Mouse (Mus musculus) C2C12 (cell line): ENCODE measurements around the gene Lemd2. TPM values are rescaled to one million over a fixed set of nuclear protein-coding genes. Genes with fewer than 3 reads are reported as not detected.

Source experiments
- H3K27me3 ChIP-seq: one replicate; pipeline ENCODE4 v1.6.1; 2011; ENCODE audit not compliant: control insufficient read depth, insufficient read depth, insufficient read length
- H3K36me3 ChIP-seq: one replicate; pipeline ENCODE4 v1.6.1; 2011; ENCODE audit not compliant: control insufficient read depth, insufficient read depth
- H3K4me3 ChIP-seq: one replicate; pipeline ENCODE4 v1.5.1; 2011; ENCODE audit warnings: mild to moderate bottlenecking, control low read depth; ENCODE audit not compliant: poor library complexity, insufficient read depth, severe bottlenecking
- H3K79me2 ChIP-seq: one replicate; pipeline ENCODE4 v1.6.1; 2011; ENCODE audit not compliant: control insufficient read depth, insufficient read depth
- H3K79me3 ChIP-seq: one replicate; pipeline ENCODE4 v1.6.1; 2011; ENCODE audit warnings: low read depth, control low read depth
- H3ac ChIP-seq: one replicate; pipeline ENCODE3; 2011; ENCODE audit warnings: low read depth; ENCODE audit not compliant: control insufficient read depth, insufficient read length
- CEBPB ChIP-seq: IDR thresholded peaks from one replicate; pipeline ENCODE4 v1.6.1; 2011; ENCODE audit warnings: low read depth, mild to moderate bottlenecking, control low read depth, moderate library complexity
- CTCF ChIP-seq: IDR thresholded peaks from one replicate; pipeline ENCODE4 v1.5.1; 2011; ENCODE audit not compliant: control insufficient read depth, insufficient read depth, insufficient read length
- FOSL1 ChIP-seq: IDR thresholded peaks from one replicate; pipeline ENCODE4 v1.8.0; 2011; ENCODE audit warnings: mild to moderate bottlenecking, low read length; ENCODE audit not compliant: poor library complexity, insufficient read depth, severe bottlenecking
- MAX ChIP-seq: IDR thresholded peaks from one replicate; pipeline ENCODE4 v1.6.1; 2011; ENCODE audit warnings: mild to moderate bottlenecking, control low read depth
- MYOD1 ChIP-seq: IDR thresholded peaks from one replicate; pipeline ENCODE4 v1.6.1; 2011; ENCODE audit warnings: low read depth; ENCODE audit not compliant: control insufficient read depth, insufficient read length
- MYOG ChIP-seq: IDR thresholded peaks from one replicate; pipeline ENCODE4 v1.6.1; 2011; ENCODE audit not compliant: control insufficient read depth, insufficient read length; ENCODE audit errors: extremely low read depth
- USF1 ChIP-seq: IDR thresholded peaks from one replicate; pipeline ENCODE4 v1.6.1; 2011; ENCODE audit warnings: low read depth, mild to moderate bottlenecking, control low read depth, moderate library complexity
- polyA plus RNA-seq: library from polyadenylated mRNA; unstranded; fragments of >200 nt; fragmentation: generic; extraction: Trizol; gene quantifications from one replicate; pipeline ENCODE4 v1.2.1, GENCODE M21; 2012; ENCODE audit warnings: missing spikeins

The Lemd2 gene
- polyA plus RNA-seq, 1 experiment: 45.9 TPM

- no peaks in the 10 kb centered on the region for H3K79me3 ChIP-seq
- no peak overlapping the region for H3K4me3 ChIP-seq
- no peaks in the 10 kb centered on the region for H3K27me3 ChIP-seq
- TF ChIP-seq MAX (no peak), MYOD1 (no peak), CEBPB (no peak), MYOG (no peak), USF1 (no peak), CTCF (no peak), FOSL1 (no peak)
- no peak overlapping the region for H3ac ChIP-seq
- no peaks in the 10 kb centered on the region for H3K79me2 ChIP-seq
- H3K36me3 ChIP-seq: peaks cover 22% of the 10 kb centered on the region
Measured at GRCm38 (mm10) chr17:27188883-27189282, 15.4 kb downstream of the Lemd2 start.

- Histone ChIP-seq H3K4me3 (no peak overlapping the region), H3K36me3 (peaks cover 14% of the 10 kb centered on the region), H3K27me3 (no peaks in the 10 kb centered on the region), H3K79me3 (no peaks in the 10 kb centered on the region), H3ac (no peak overlapping the region), H3K79me2 (no peaks in the 10 kb centered on the region)
- TF ChIP-seq CTCF: no peak
- TF ChIP-seq MYOG: no peak
- no peak for TF ChIP-seq MAX
- TF ChIP-seq USF1: no peak
- TF ChIP-seq MYOD1: no peak
- no peak for TF ChIP-seq FOSL1
- no peak for TF ChIP-seq CEBPB
Measured at GRCm38 (mm10) chr17:27187059-27187458, 17.2 kb downstream of the Lemd2 start.

GRCm38 (mm10) chr17:27186068-27186467 lies 18.2 kb downstream of the Lemd2 start:
- Histone ChIP-seq H3K79me2 (no peaks in the 10 kb centered on the region), H3K36me3 (peaks cover 7% of the 10 kb centered on the region), H3ac (no peak overlapping the region), H3K4me3 (no peak overlapping the region), H3K79me3 (no peaks in the 10 kb centered on the region), H3K27me3 (no peaks in the 10 kb centered on the region)
- no peak for TF ChIP-seq FOSL1
- TF ChIP-seq MYOD1: no peak
- TF ChIP-seq CEBPB: no peak
- no peak for TF ChIP-seq USF1
- no peak for TF ChIP-seq MAX
- TF ChIP-seq MYOG: no peak
- TF ChIP-seq CTCF: no peak

- Histone ChIP-seq H3ac (no peak overlapping the region), H3K36me3 (no peaks in the 10 kb centered on the region), H3K79me2 (no peaks in the 10 kb centered on the region), H3K79me3 (no peaks in the 10 kb centered on the region), H3K4me3 (no peak overlapping the region), H3K27me3 (no peaks in the 10 kb centered on the region)
- TF ChIP-seq CTCF: no peak
- TF ChIP-seq FOSL1: no peak
- TF ChIP-seq MYOG: no peak
- no peak for TF ChIP-seq MAX
- no peak for TF ChIP-seq CEBPB
- TF ChIP-seq USF1: no peak
- no peak for TF ChIP-seq MYOD1
Measured at GRCm38 (mm10) chr17:27183667-27184292, 20.5 kb downstream of the Lemd2 start.

GRCm38 (mm10) chr17:27182401-27182800 lies 21.9 kb downstream of the Lemd2 start:
- no peaks in the 10 kb centered on the region for H3K79me3 ChIP-seq

GRCm38 (mm10) chr17:27181666-27182065 lies 22.6 kb downstream of the Lemd2 start:
- Histone ChIP-seq H3K4me3 (no peak overlapping the region), H3K36me3 (no peaks in the 10 kb centered on the region), H3ac (peak overlapping the region; percentile 8), H3K79me2 (no peaks in the 10 kb centered on the region), H3K79me3 (no peaks in the 10 kb centered on the region), H3K27me3 (no peaks in the 10 kb centered on the region)
- TF ChIP-seq CTCF (peak; percentile 95), MYOD1 (no peak), MAX (no peak), FOSL1 (no peak), CEBPB (no peak), USF1 (no peak), MYOG (no peak)

More at GRCm38 (mm10) chr17:27182401-27182800, 21.9 kb downstream of the Lemd2 start:
- H3K79me2 ChIP-seq: no peaks in the 10 kb centered on the region
- H3K27me3 ChIP-seq: no peaks in the 10 kb centered on the region
- no peaks in the 10 kb centered on the region for H3K36me3 ChIP-seq
- H3K4me3 ChIP-seq: no peak overlapping the region
- TF ChIP-seq CTCF: no peak
- no peak for TF ChIP-seq USF1
- no peak overlapping the region for H3ac ChIP-seq
